Mouse (Mus musculus) heart, adult 2 months (tissue): ENCODE results near the gene Magix.

ENCODE experiments used
- EP300 ChIP-seq: fragments of 200-500 bp; IDR thresholded peaks from 2 replicates; pipeline ENCODE4 v1.6.1; 2011; ENCODE audit warnings: low read depth, low read length, control low read depth; ENCODE audit not compliant: insufficient read depth
- POLR2A ChIP-seq: fragments of 200-500 bp; IDR thresholded peaks from 2 replicates; pipeline ENCODE4 v1.6.1; 2011; ENCODE audit warnings: mild to moderate bottlenecking, low read depth, low read length, control low read depth; ENCODE audit not compliant: insufficient read depth

GRCm38 (mm10) chrX:7635101-7635500, 46.0 kb downstream of the Magix start:
- TF ChIP-seq EP300 (no peak), POLR2A (no peak)
